Mouse (Mus musculus): Measurements from ENCODE around the gene Emc10. TPM values are rescaled to one million over a fixed set of nuclear protein-coding genes. Genes with fewer than 3 reads are reported as not detected.

Gene Emc10
- 113 and 116 TPM in 2 replicates for polyA plus RNA-seq (2014; fragmentation: Nextera tagmentation; extraction: Ambion mirVana)

DNA sequence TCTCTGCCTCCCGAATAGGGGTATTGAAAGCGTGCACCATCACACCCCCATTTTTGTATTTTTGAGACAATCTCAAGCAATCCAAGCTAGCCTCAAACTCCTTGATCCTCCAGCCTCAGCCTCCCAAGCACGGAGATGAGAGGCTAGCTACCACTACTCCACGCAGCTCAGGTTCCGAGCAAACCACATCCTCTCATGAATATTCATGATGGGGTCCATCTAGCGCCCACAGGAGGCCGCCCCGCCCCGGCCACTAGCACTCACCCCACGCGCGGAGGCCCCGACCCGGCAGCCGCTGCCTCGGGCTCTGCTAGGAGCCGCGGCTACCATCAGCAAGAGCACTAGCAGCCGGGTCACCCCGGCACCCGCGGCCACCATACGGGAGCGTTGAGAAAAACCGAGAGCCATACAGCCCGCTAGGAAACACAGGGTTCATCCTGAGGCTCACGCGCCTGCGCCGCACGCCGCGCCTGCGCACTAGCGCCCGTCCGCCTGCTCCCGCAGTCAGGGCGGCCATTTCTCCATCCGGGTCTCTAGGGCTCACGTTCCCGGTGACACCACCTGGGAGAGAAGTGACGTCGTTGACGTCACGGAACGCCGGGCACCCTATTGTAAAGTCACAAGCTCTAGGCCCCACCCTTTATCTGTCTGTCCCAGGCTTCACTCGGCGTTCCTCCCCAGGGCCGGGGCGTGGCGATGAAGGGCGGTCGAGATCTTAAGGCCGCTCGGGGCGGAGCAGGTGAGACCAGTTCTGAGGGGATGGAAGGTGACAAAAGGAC, at the start of gene Emc10, which contains the start of gene Fam71e1:
TSS of gene Emc10 (minus strand) at position 538 of the 779 bp plus-strand sequence.
TSS of gene Fam71e1 (plus strand) at position 590 of the 779 bp plus-strand sequence.
- H3K27me3 ChIP-seq (ENCODE audit: control insufficient read depth, insufficient read depth, low read length) = no peaks in the 10 kb centered on the region
- under 1% methylated on average over 58 of the region's 58 CpGs for WGBS
- ATAC-seq (ENCODE audit: insufficient number of reproducible peaks, insufficient read depth, low FRiP score, low read depth) = peak; percentile 96
- H3K27ac ChIP-seq (ENCODE audit: low read length) = peak within 1 kb of the TSS; percentile 87
- peak within 1 kb of the TSS; percentile 56 for H3K4me3 ChIP-seq (ENCODE audit: low read depth, low read length)
- no peaks in the 10 kb centered on the region for H3K9me3 ChIP-seq (ENCODE audit: control insufficient read depth, low read depth, low read length)
- H3K36me3 ChIP-seq (ENCODE audit: control insufficient read depth, insufficient read depth, low read length) = peaks cover 19% of the 10 kb centered on the region
- peak within 1 kb of the TSS; percentile 61 for H3K4me2 ChIP-seq (replicated peaks; ENCODE audit: low read depth, low read length)
- H3K4me1 ChIP-seq (ENCODE audit: control insufficient read depth, insufficient read depth, low read length) = peaks cover 16% of the 10 kb centered on the region; the same call in 1 of the 2 replicates
- peak within 1 kb of the TSS; percentile 62 for H3K9ac ChIP-seq (replicated peaks; ENCODE audit: low read depth, low read length)

DNA sequence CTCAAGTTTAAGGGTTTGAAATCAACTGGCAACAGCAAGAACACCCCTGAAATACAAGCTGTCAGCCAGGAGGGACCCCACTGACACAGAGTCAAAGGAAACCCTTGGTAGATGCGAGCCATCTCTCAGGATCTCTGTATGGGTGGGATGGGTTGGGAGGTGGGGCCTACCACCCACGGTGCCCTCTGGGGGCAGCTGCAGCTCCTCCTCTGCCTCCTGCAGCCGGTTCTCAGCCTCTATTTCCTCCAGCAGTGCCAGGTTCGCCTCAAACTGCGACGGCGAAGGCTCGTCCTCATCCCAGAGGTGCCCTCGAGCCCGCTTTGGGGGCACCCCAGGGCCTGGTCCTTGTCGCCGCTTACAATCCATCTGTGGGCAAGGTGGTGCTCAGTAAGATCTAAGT, 46.7 kb upstream of the Emc10 start:
- Histone ChIP-seq H3K27ac (ENCODE audit: low read length) (no peak overlapping the region), H3K9ac (replicated peaks; ENCODE audit: low read depth, low read length) (no peak overlapping the region), H3K4me2 (replicated peaks; ENCODE audit: low read depth, low read length) (no peak overlapping the region), H3K9me3 (ENCODE audit: control insufficient read depth, low read depth, low read length) (peaks cover 3% of the 10 kb centered on the region; the same call in 1 of the 2 replicates), H3K36me3 (ENCODE audit: control insufficient read depth, insufficient read depth, low read length) (peaks cover 36% of the 10 kb centered on the region), H3K4me3 (ENCODE audit: low read depth, low read length) (no peak overlapping the region), H3K27me3 (ENCODE audit: control insufficient read depth, insufficient read depth, low read length) (no peaks in the 10 kb centered on the region), H3K4me1 (ENCODE audit: control insufficient read depth, insufficient read depth, low read length) (peaks cover 12% of the 10 kb centered on the region)
- 81% methylated on average over 12 of the region's 12 CpGs for WGBS
- no peak for ATAC-seq (ENCODE audit: insufficient number of reproducible peaks, insufficient read depth, low FRiP score, low read depth)

GRCm38 (mm10) chr7:44542555-44542954, 46.2 kb upstream of the Emc10 start:
- peaks cover 6% of the 10 kb centered on the region for H3K4me1 ChIP-seq (ENCODE audit: control insufficient read depth, insufficient read depth, low read length)
- ATAC-seq (ENCODE audit: insufficient number of reproducible peaks, insufficient read depth, low FRiP score, low read depth) = no peak
- no peaks in the 10 kb centered on the region for H3K27me3 ChIP-seq (ENCODE audit: control insufficient read depth, insufficient read depth, low read length)
- H3K4me3 ChIP-seq (ENCODE audit: low read depth, low read length) = no peak overlapping the region
- H3K4me2 ChIP-seq (replicated peaks; ENCODE audit: low read depth, low read length) = no peak overlapping the region
- H3K9me3 ChIP-seq (ENCODE audit: control insufficient read depth, low read depth, low read length) = peaks cover 3% of the 10 kb centered on the region; the same call in 1 of the 2 replicates
- H3K9ac ChIP-seq (replicated peaks; ENCODE audit: low read depth, low read length) = no peak overlapping the region
- peaks cover 40% of the 10 kb centered on the region for H3K36me3 ChIP-seq (ENCODE audit: control insufficient read depth, insufficient read depth, low read length)
- no peak overlapping the region for H3K27ac ChIP-seq (ENCODE audit: low read length)
- 91% methylated on average over 11 of the region's 11 CpGs for WGBS

GRCm38 (mm10) chr7:44538756-44539624, 42.7 kb upstream of the Emc10 start:
- no peaks in the 10 kb centered on the region for H3K27me3 ChIP-seq (ENCODE audit: control insufficient read depth, insufficient read depth, low read length)
- no peak overlapping the region for H3K9ac ChIP-seq (replicated peaks; ENCODE audit: low read depth, low read length)
- H3K36me3 ChIP-seq (ENCODE audit: control insufficient read depth, insufficient read depth, low read length) = peaks cover 57% of the 10 kb centered on the region
- ATAC-seq (ENCODE audit: insufficient number of reproducible peaks, insufficient read depth, low FRiP score, low read depth) = no peak
- WGBS = 91% methylated on average over 41 of the region's 41 CpGs
- H3K27ac ChIP-seq (ENCODE audit: low read length) = no peak overlapping the region
- H3K9me3 ChIP-seq (ENCODE audit: control insufficient read depth, low read depth, low read length) = no peaks in the 10 kb centered on the region
- no peak overlapping the region for H3K4me3 ChIP-seq (ENCODE audit: low read depth, low read length)
- no peak overlapping the region for H3K4me2 ChIP-seq (replicated peaks; ENCODE audit: low read depth, low read length)
- no peaks in the 10 kb centered on the region for H3K4me1 ChIP-seq (ENCODE audit: control insufficient read depth, insufficient read depth, low read length)

- no peak overlapping the region for H3K9ac ChIP-seq (replicated peaks; ENCODE audit: low read depth, low read length)
- H3K9me3 ChIP-seq (ENCODE audit: control insufficient read depth, low read depth, low read length) = no peaks in the 10 kb centered on the region
- H3K4me2 ChIP-seq (replicated peaks; ENCODE audit: low read depth, low read length) = no peak overlapping the region
- no peak overlapping the region for H3K27ac ChIP-seq (ENCODE audit: low read length)
- H3K4me1 ChIP-seq (ENCODE audit: control insufficient read depth, insufficient read depth, low read length) = no peaks in the 10 kb centered on the region
- peaks cover 55% of the 10 kb centered on the region for H3K36me3 ChIP-seq (ENCODE audit: control insufficient read depth, insufficient read depth, low read length)
- no peak overlapping the region for H3K4me3 ChIP-seq (ENCODE audit: low read depth, low read length)
- no peak for ATAC-seq (ENCODE audit: insufficient number of reproducible peaks, insufficient read depth, low FRiP score, low read depth)
- H3K27me3 ChIP-seq (ENCODE audit: control insufficient read depth, insufficient read depth, low read length) = no peaks in the 10 kb centered on the region
- WGBS = 91% methylated on average over 13 of the region's 13 CpGs
These were observed 41.2 kb upstream of the Emc10 start for GRCm38 (mm10) chr7:44537496-44537895.

DNA sequence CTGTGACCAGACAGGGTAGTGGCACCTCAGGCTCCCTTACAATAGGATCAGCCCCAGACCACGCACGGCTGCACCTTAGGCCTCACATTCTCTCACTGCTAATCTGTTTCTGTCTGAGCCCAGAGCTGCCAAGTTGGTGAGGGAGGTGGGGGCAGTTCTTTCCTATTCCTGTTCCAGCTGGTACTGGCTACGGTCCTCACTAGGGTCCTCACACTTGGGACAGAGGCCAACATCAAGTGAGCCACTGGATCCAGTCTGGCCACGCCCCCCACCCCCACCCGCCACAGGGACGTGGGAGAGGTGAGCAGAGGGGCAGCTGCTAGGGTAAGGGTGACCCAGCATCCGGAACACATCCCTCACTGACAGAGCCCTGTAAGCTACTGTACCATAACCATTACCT, 40.7 kb upstream of the Emc10 start:
- Histone ChIP-seq H3K4me1 (ENCODE audit: control insufficient read depth, insufficient read depth, low read length) (no peaks in the 10 kb centered on the region), H3K36me3 (ENCODE audit: control insufficient read depth, insufficient read depth, low read length) (peaks cover 52% of the 10 kb centered on the region), H3K4me2 (replicated peaks; ENCODE audit: low read depth, low read length) (no peak overlapping the region), H3K4me3 (ENCODE audit: low read depth, low read length) (no peak overlapping the region), H3K9ac (replicated peaks; ENCODE audit: low read depth, low read length) (no peak overlapping the region), H3K27ac (ENCODE audit: low read length) (no peak overlapping the region), H3K27me3 (ENCODE audit: control insufficient read depth, insufficient read depth, low read length) (no peaks in the 10 kb centered on the region), H3K9me3 (ENCODE audit: control insufficient read depth, low read depth, low read length) (no peaks in the 10 kb centered on the region)
- WGBS = 73% methylated on average over 7 of the region's 7 CpGs
- ATAC-seq (ENCODE audit: insufficient number of reproducible peaks, insufficient read depth, low FRiP score, low read depth) = no peak

DNA sequence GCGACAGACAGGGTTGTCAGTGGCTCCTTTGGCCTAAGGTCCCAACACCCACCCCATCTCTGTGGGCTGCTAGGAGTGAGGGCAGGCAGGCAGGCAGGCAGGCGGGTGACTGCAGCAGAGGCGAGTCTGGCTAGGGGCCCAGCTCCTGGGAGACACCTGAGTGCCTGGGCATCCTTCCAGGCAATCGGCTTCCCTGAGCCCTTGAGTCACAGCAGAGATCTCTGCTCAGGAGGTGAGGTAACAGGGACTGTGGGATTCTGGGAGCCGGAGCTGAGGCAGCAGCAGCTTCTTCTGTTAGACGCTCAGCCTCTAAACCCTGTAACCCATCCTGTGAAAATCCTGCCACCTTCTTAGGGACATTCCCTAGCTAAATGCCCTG, 40.2 kb upstream of the Emc10 start:
- H3K9me3 ChIP-seq (ENCODE audit: control insufficient read depth, low read depth, low read length) = no peaks in the 10 kb centered on the region
- 79% methylated on average over 6 of the region's 6 CpGs for WGBS
- no peak overlapping the region for H3K4me3 ChIP-seq (ENCODE audit: low read depth, low read length)
- ATAC-seq (ENCODE audit: insufficient number of reproducible peaks, insufficient read depth, low FRiP score, low read depth) = no peak
- peaks cover 48% of the 10 kb centered on the region for H3K36me3 ChIP-seq (ENCODE audit: control insufficient read depth, insufficient read depth, low read length)
- no peak overlapping the region for H3K4me2 ChIP-seq (replicated peaks; ENCODE audit: low read depth, low read length)
- no peak overlapping the region for H3K9ac ChIP-seq (replicated peaks; ENCODE audit: low read depth, low read length)
- no peaks in the 10 kb centered on the region for H3K27me3 ChIP-seq (ENCODE audit: control insufficient read depth, insufficient read depth, low read length)
- H3K4me1 ChIP-seq (ENCODE audit: control insufficient read depth, insufficient read depth, low read length) = no peaks in the 10 kb centered on the region
- no peak overlapping the region for H3K27ac ChIP-seq (ENCODE audit: low read length)

DNA sequence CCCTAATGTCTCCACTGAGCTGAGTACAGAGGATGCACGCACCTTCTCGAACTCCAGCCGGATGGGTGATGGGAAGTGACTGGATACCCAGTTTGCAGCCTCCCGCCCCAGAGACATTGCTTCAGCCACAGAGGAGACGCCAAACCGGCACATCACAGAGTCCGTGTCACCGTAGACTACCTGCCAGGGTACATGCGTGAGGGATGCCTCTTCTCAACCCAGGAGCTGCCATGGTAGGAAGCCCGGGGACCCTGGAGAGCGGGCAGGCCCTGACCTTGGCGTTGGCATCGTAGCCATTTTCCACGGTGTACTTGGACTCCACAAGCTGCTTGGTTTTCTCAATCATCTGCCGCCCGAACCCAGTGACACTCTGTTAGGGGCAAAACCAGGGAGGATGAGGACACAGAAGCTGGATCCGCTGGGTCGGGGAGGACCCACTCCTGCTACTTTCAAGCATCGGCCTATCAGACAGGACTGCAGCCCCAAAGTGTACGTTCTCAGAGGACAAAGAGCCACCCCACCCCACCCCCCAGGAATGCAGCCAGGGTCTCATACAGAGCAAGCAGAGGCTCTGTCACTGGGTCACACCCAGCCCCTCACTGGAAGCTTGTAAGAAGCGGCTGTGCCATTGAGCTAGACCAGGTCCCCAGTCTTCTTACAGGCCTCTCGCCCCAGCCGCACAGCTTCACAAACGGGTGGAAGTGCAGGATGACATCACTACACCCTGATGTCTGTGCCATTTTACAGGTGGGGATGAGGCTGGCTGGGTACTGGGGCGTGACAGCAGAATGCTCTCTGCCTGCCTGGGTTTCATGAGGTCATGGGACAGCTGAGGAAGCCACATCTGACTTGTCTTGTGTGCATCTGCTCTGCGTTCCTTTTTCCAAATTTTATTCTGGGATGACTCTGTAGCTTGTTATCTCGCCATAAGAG, 39.6 kb upstream of the Emc10 start:
- no peak for ATAC-seq (ENCODE audit: insufficient number of reproducible peaks, insufficient read depth, low FRiP score, low read depth)
- no peak overlapping the region for H3K4me2 ChIP-seq (replicated peaks; ENCODE audit: low read depth, low read length)
- H3K9me3 ChIP-seq (ENCODE audit: control insufficient read depth, low read depth, low read length) = no peaks in the 10 kb centered on the region
- no peak overlapping the region for H3K9ac ChIP-seq (replicated peaks; ENCODE audit: low read depth, low read length)
- WGBS = 91% methylated on average over 27 of the region's 27 CpGs
- no peaks in the 10 kb centered on the region for H3K4me1 ChIP-seq (ENCODE audit: control insufficient read depth, insufficient read depth, low read length)
- H3K36me3 ChIP-seq (ENCODE audit: control insufficient read depth, insufficient read depth, low read length) = peaks cover 46% of the 10 kb centered on the region
- H3K27me3 ChIP-seq (ENCODE audit: control insufficient read depth, insufficient read depth, low read length) = no peaks in the 10 kb centered on the region
- no peak overlapping the region for H3K27ac ChIP-seq (ENCODE audit: low read length)
- no peak overlapping the region for H3K4me3 ChIP-seq (ENCODE audit: low read depth, low read length)

All from stomach, embryonic 14.5 days (tissue).